Mouse (Mus musculus) ES-Bruce4 (cell line): ENCODE data around the gene Isca2. TPM values are rescaled to one million over a fixed set of nuclear protein-coding genes. Genes with fewer than 3 reads are reported as not detected.
A peak's percentile ranks its signal among the peaks of the same experiment; 100 is the strongest.

ENCODE experiments used
- H3K27ac ChIP-seq: 2 replicates; pipeline ENCODE4 v1.5.1; 2012; ENCODE audit warnings: low read length, inconsistent platforms; ENCODE audit not compliant: insufficient read depth
- H3K27me3 ChIP-seq: 2 replicates; pipeline ENCODE4 v1.6.1; 2012; ENCODE audit warnings: mild to moderate bottlenecking, low read length, inconsistent platforms; ENCODE audit not compliant: control insufficient read depth, poor library complexity, insufficient read depth, severe bottlenecking
- H3K36me3 ChIP-seq: 2 replicates; pipeline ENCODE4 v1.6.1; 2012; ENCODE audit warnings: inconsistent platforms, mild to moderate bottlenecking, low read length, moderate library complexity; ENCODE audit not compliant: control insufficient read depth, poor library complexity, insufficient read depth, severe bottlenecking
- H3K4me1 ChIP-seq: one replicate; pipeline ENCODE4 v1.8.1; 2011; ENCODE audit warnings: low read length; ENCODE audit not compliant: control insufficient read depth, insufficient read depth
- H3K4me3 ChIP-seq: 2 replicates; pipeline ENCODE4 v1.5.1; 2011; ENCODE audit warnings: low read depth, mild to moderate bottlenecking, low read length
- H3K9ac ChIP-seq: 2 replicates; pipeline ENCODE4 v1.6.1; 2012; ENCODE audit warnings: low read depth, mild to moderate bottlenecking, inconsistent platforms; ENCODE audit not compliant: poor library complexity, severe bottlenecking
- H3K9me3 ChIP-seq: replicated peaks from 2 replicates; pipeline ENCODE4 v1.6.1; 2012; ENCODE audit warnings: mild to moderate bottlenecking, low read length, inconsistent platforms; ENCODE audit not compliant: control insufficient read depth, poor library complexity, insufficient read depth, severe bottlenecking
- CTCF ChIP-seq: IDR thresholded peaks from one replicate; pipeline ENCODE4 v1.8.1; 2011; ENCODE audit warnings: low read depth, low read length
- EP300 ChIP-seq: IDR thresholded peaks from 2 replicates; pipeline ENCODE4 v1.6.1; 2011; ENCODE audit warnings: low read depth, low read length; ENCODE audit not compliant: insufficient read depth
- POLR2A ChIP-seq: IDR thresholded peaks from one replicate; pipeline ENCODE4 v1.8.1; 2011; ENCODE audit warnings: low read length; ENCODE audit not compliant: insufficient read depth
- polyA plus RNA-seq: library from polyadenylated mRNA; stranded (reverse); fragments of >200 nt; gene quantifications from 2 replicates; pipeline ENCODE4 v1.2.4, GENCODE M21; 2011; ENCODE audit warnings: low read depth; ENCODE audit not compliant: missing spikeins, insufficient read depth, insufficient read length

The Isca2 gene
- polyA plus RNA-seq, 1 experiment = 44.4 TPM

GRCm38 (mm10) chr12:84756016-84756415 is 17.0 kb upstream of the Isca2 start:
- TF ChIP-seq POLR2A (no peak), EP300 (no peak), CTCF (no peak)
- H3K36me3 ChIP-seq = peaks cover 12% of the 10 kb centered on the region
- no peak overlapping the region for H3K27ac ChIP-seq
- no peak overlapping the region for H3K4me3 ChIP-seq
- no peaks in the 10 kb centered on the region for H3K27me3 ChIP-seq
- no peaks in the 10 kb centered on the region for H3K4me1 ChIP-seq
- H3K9ac ChIP-seq = no peak overlapping the region
- no peaks in the 10 kb centered on the region for H3K9me3 ChIP-seq

- no peaks in the 10 kb centered on the region for H3K4me1 ChIP-seq
- no peak overlapping the region for H3K9ac ChIP-seq
- TF ChIP-seq CTCF = no peak
- TF ChIP-seq EP300 = no peak
- TF ChIP-seq POLR2A = no peak
- H3K4me3 ChIP-seq = no peak overlapping the region
- H3K27ac ChIP-seq = no peak overlapping the region
- H3K9me3 ChIP-seq = no peaks in the 10 kb centered on the region
- H3K36me3 ChIP-seq = peaks cover 21% of the 10 kb centered on the region
- no peaks in the 10 kb centered on the region for H3K27me3 ChIP-seq
Measured at GRCm38 (mm10) chr12:84759063-84759462, 14.0 kb upstream of the Isca2 start.

- H3K27ac ChIP-seq = no peak overlapping the region
- TF ChIP-seq POLR2A (no peak), CTCF (no peak), EP300 (no peak)
Measured at GRCm38 (mm10) chr12:84762532-84762931, 10.5 kb upstream of the Isca2 start.

GRCm38 (mm10) chr12:84763577-84764218 is 9.4 kb upstream of the Isca2 start:
- no peak for TF ChIP-seq EP300
- TF ChIP-seq CTCF = no peak
- TF ChIP-seq POLR2A = no peak
- no peak overlapping the region for H3K4me3 ChIP-seq
- no peak overlapping the region for H3K9ac ChIP-seq
- H3K9me3 ChIP-seq = no peaks in the 10 kb centered on the region
- H3K4me1 ChIP-seq = peaks cover 1% of the 10 kb centered on the region
- peaks cover 22% of the 10 kb centered on the region for H3K36me3 ChIP-seq
- no peaks in the 10 kb centered on the region for H3K27me3 ChIP-seq
- H3K27ac ChIP-seq = no peak overlapping the region

More at GRCm38 (mm10) chr12:84762532-84762931, 10.5 kb upstream of the Isca2 start:
- no peaks in the 10 kb centered on the region for H3K4me1 ChIP-seq
- no peaks in the 10 kb centered on the region for H3K27me3 ChIP-seq
- no peak overlapping the region for H3K9ac ChIP-seq
- no peaks in the 10 kb centered on the region for H3K9me3 ChIP-seq
- H3K36me3 ChIP-seq = peaks cover 25% of the 10 kb centered on the region
- no peak overlapping the region for H3K4me3 ChIP-seq

DNA sequence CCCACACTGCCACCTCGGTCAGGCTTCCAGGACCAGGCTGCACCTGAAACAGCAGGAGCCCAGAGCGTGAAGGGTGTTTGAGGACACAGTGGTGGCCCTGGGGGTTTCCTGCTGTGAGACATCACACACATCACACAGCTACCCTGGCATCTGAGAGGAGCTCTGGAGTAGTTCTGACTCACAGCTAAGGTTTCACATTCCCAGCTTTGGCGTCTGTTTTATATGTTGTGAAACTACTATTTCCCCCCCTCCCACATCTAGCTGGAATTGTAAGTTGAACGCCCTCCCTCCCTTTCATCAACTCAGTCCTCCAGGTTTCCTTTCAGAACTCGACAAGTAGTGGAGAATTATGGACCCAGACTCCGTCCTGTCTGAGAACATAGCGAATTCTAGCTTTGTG is 8.3 kb upstream of the Isca2 start:
- H3K9ac ChIP-seq = no peak overlapping the region
- no peaks in the 10 kb centered on the region for H3K9me3 ChIP-seq
- TF ChIP-seq EP300 = no peak
- H3K27ac ChIP-seq = no peak overlapping the region
- H3K4me3 ChIP-seq = no peak overlapping the region
- no peaks in the 10 kb centered on the region for H3K27me3 ChIP-seq
- peaks cover 4% of the 10 kb centered on the region for H3K4me1 ChIP-seq
- peaks cover 27% of the 10 kb centered on the region for H3K36me3 ChIP-seq

DNA sequence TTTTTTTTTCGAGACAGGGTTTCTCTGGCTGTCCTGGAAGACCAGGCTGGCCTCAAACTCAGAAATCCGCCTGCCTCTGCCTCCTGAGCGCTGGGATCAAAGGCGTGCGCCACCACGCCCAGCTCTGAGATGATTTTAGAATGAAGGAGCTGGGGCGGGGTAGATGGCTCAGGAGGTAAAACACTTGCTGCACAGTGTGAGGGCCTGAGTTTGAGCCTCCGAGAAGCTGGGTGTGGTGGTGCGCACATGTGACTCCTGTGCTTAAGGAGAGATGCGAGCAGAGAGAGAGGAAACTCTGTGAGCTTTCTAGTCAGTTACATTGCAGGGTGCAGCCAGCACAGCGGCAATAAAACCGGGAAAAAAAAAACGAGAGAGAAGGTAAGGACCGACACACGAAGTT is 7.5 kb upstream of the Isca2 start:
- no peaks in the 10 kb centered on the region for H3K27me3 ChIP-seq
- H3K9ac ChIP-seq = no peak overlapping the region

More for the DNA sequence above, 7.5 kb upstream of the Isca2 start:
- Histone ChIP-seq H3K36me3 (peaks cover 24% of the 10 kb centered on the region), H3K4me1 (peaks cover 4% of the 10 kb centered on the region), H3K27ac (peak overlapping the region; percentile 52), H3K9me3 (no peaks in the 10 kb centered on the region), H3K4me3 (no peak overlapping the region)
- no peak for TF ChIP-seq POLR2A
- TF ChIP-seq EP300 = no peak
- TF ChIP-seq CTCF = no peak
